Mouse (Mus musculus) limb, embryonic 15.5 days (tissue): ENCODE measurements around the gene Focad. TPM values are rescaled to one million over a fixed set of nuclear protein-coding genes. Genes with fewer than 3 reads are reported as not detected.
A peak's percentile ranks its signal among the peaks of the same experiment; 100 is the strongest.

Experiments
- ATAC-seq: fragments of 200-750 bp; cut with Nextera tagmentation; 2 replicates; pipeline ENCODE4 v1.8.0; 2017; ENCODE audit warnings: low read depth, moderate TSS enrichment; ENCODE audit not compliant: insufficient number of reproducible peaks, low FRiP score, low TSS enrichment
- H3K27ac ChIP-seq: fragments of 300-500 bp; sonication (generic); 2 replicates; pipeline ENCODE4 v1.5.1; 2015; ENCODE audit warnings: moderate library complexity, mild to moderate bottlenecking, inconsistent platforms
- H3K27me3 ChIP-seq: fragments of 300-500 bp; sonication (generic); 2 replicates; pipeline ENCODE4 v1.6.1; 2015; ENCODE audit warnings: inconsistent platforms
- H3K36me3 ChIP-seq: fragments of 300-500 bp; sonication (generic); 2 replicates; pipeline ENCODE4 v1.6.1; 2015; ENCODE audit warnings: inconsistent platforms
- H3K4me1 ChIP-seq: fragments of 300-500 bp; sonication (generic); 2 replicates; pipeline ENCODE4 v1.6.1; 2015; ENCODE audit warnings: inconsistent platforms
- H3K4me2 ChIP-seq: fragments of 300-500 bp; sonication (generic); 2 replicates; pipeline ENCODE4 v1.6.1; 2015; ENCODE audit warnings: mild to moderate bottlenecking, inconsistent platforms
- H3K4me3 ChIP-seq: fragments of 300-500 bp; sonication (generic); 2 replicates; pipeline ENCODE4 v1.5.1; 2015; ENCODE audit warnings: mild to moderate bottlenecking, inconsistent platforms
- H3K9ac ChIP-seq: fragments of 300-500 bp; sonication (generic); 2 replicates; pipeline ENCODE4 v1.6.1; 2015; ENCODE audit warnings: inconsistent platforms
- H3K9me3 ChIP-seq: fragments of 300-500 bp; sonication (generic); 2 replicates; pipeline ENCODE4 v1.6.1; 2016; ENCODE audit warnings: inconsistent platforms
- WGBS: fragments of 180-500 bp; shearing (Covaris S2); methylation state at CpG from one replicate; pipeline ENCODE4 v1.1.7; 2015; 5-methylcytosine and 5-hydroxymethylcytosine counted together
- microRNA counts: library from miRNA; unstranded; fragments of <30 nt; microRNA quantifications from one replicate; lab custom pipeline; 2016
- microRNA-seq: library from miRNA; unstranded; fragments of <30 nt; microRNA quantifications from one replicate; pipeline ENCODE4, GENCODE M21; 2016
- polyA plus RNA-seq: library from polyadenylated mRNA; unstranded; fragments of >200 nt; fragmentation: Nextera tagmentation; extraction: Ambion mirVana; gene quantifications from 2 replicates; pipeline ENCODE4 v1.2.1, GENCODE M21; 2015

Gene Focad
- polyA plus RNA-seq, 1 experiment from 2014 or later, result 15.4 TPM

- ATAC-seq, result no peak
- 56% methylated on average over 2 of the region's 2 CpGs for WGBS
- Histone ChIP-seq H3K27me3 (no peaks in the 10 kb centered on the region), H3K27ac (no peak overlapping the region), H3K36me3 (no peaks in the 10 kb centered on the region), H3K4me1 (no peaks in the 10 kb centered on the region), H3K9me3 (no peaks in the 10 kb centered on the region), H3K4me3 (no peak overlapping the region), H3K9ac (no peak overlapping the region), H3K4me2 (no peak overlapping the region)
Observed at GRCm38 (mm10) chr4:88448976-88449375, 354.5 kb downstream of the Focad start.

- no peak overlapping the region for H3K4me2 ChIP-seq
- no peak overlapping the region for H3K9ac ChIP-seq
- no peaks in the 10 kb centered on the region for H3K4me1 ChIP-seq
- H3K9me3 ChIP-seq, result no peaks in the 10 kb centered on the region
- ATAC-seq, result no peak
- no peak overlapping the region for H3K27ac ChIP-seq
- H3K4me3 ChIP-seq, result no peak overlapping the region
- no peaks in the 10 kb centered on the region for H3K36me3 ChIP-seq
- 97% methylated on average over 1 of the region's 1 CpGs for WGBS
- no peaks in the 10 kb centered on the region for H3K27me3 ChIP-seq
Observed at GRCm38 (mm10) chr4:88450087-88450765, 355.8 kb downstream of the Focad start.

- Histone ChIP-seq H3K27ac (no peak overlapping the region), H3K27me3 (no peaks in the 10 kb centered on the region), H3K4me3 (no peak overlapping the region), H3K9ac (no peak overlapping the region), H3K4me1 (no peaks in the 10 kb centered on the region), H3K9me3 (no peaks in the 10 kb centered on the region), H3K4me2 (no peak overlapping the region), H3K36me3 (no peaks in the 10 kb centered on the region)
- no peak for ATAC-seq
- WGBS, result 76% methylated on average over 1 of the region's 1 CpGs
Observed at GRCm38 (mm10) chr4:88458093-88458492, 363.7 kb downstream of the Focad start.

GRCm38 (mm10) chr4:88458673-88459072, 364.2 kb downstream of the Focad start:
- no peak overlapping the region for H3K27ac ChIP-seq
- no peak overlapping the region for H3K9ac ChIP-seq
- no peaks in the 10 kb centered on the region for H3K4me1 ChIP-seq
- H3K27me3 ChIP-seq, result no peaks in the 10 kb centered on the region
- no peak overlapping the region for H3K4me3 ChIP-seq
- H3K36me3 ChIP-seq, result no peaks in the 10 kb centered on the region
- no peak overlapping the region for H3K4me2 ChIP-seq
- ATAC-seq, result no peak
- no peaks in the 10 kb centered on the region for H3K9me3 ChIP-seq
- WGBS, result 68% methylated on average over 2 of the region's 2 CpGs

MicroRNA genes within 50 kb of the gene (microRNA counts, 519-probe panel; counts per million panel counts)
- microRNA mmu-miR-491 (lab: Ali Mortazavi, UCI), result 1,146 counts per million, percentile 6 among the panel's probes with 10 or more counts

Small RNA genes lying within 50 kb of the gene (microRNA-seq; reads per million reads assigned to microRNA genes)
- gene Mir491, result 0.61 reads per million

Other genes starting within 250 kb of the Focad start
- gene Mllt3, start 61.3 kb upstream of the Focad start, polyA plus RNA-seq, result 42.0 and 42.2 TPM in 2 replicates